Mouse (Mus musculus) adrenal gland, adult 8-10 months (tissue): ENCODE measurements at regions not wholly inside any gene's neighbourhood (a gene's known extent, or its start where the extent isn't known, plus 50 kb on each side); places are given as distances from the start of the nearest gene placed in this dataset.

Source experiments
- DNase-seq: peaks from one replicate; pipeline ENCODE4 v3.0.0; 2022

- no peak for DNase-seq
These were observed 352.8 kb upstream of the Arglu1 start for GRCm38 (mm10) chr8:9042835-9043792.

GRCm38 (mm10) chr8:9029156-9029555, 338.8 kb upstream of the Arglu1 start:
- DNase-seq = no peak

- DNase-seq = no peak
These were observed 337.4 kb upstream of the Arglu1 start for GRCm38 (mm10) chr8:9027672-9028071.

GRCm38 (mm10) chr8:9025872-9026271, 335.6 kb upstream of the Arglu1 start:
- no peak for DNase-seq

- no peak for DNase-seq
These were observed 335.1 kb upstream of the Arglu1 start for GRCm38 (mm10) chr8:9025378-9025777.

GRCm38 (mm10) chr8:9020744-9021143, 330.4 kb upstream of the Arglu1 start:
- DNase-seq = no peak

- DNase-seq = no peak
These were observed 329.9 kb upstream of the Arglu1 start for GRCm38 (mm10) chr8:9020180-9020579.

GRCm38 (mm10) chr8:9011785-9012510, 321.6 kb upstream of the Arglu1 start:
- DNase-seq = no peak

GRCm38 (mm10) chr8:9008006-9008780, 317.9 kb upstream of the Arglu1 start:
- DNase-seq = no peak

GRCm38 (mm10) chr8:8999914-9000313, 309.6 kb upstream of the Arglu1 start:
- DNase-seq = no peak

GRCm38 (mm10) chr8:8997621-8998020, 307.3 kb upstream of the Arglu1 start:
- no peak for DNase-seq

- peak; percentile 69 for DNase-seq
These were observed 304.4 kb upstream of the Arglu1 start for GRCm38 (mm10) chr8:8994596-8995189.

- no peak for DNase-seq
These were observed 303.7 kb upstream of the Arglu1 start for GRCm38 (mm10) chr8:8994008-8994407.

GRCm38 (mm10) chr8:8992461-8993032, 302.2 kb upstream of the Arglu1 start:
- peak; percentile 59 for DNase-seq

- no peak for DNase-seq
These were observed 300.7 kb upstream of the Arglu1 start for GRCm38 (mm10) chr8:8991026-8991425.

- DNase-seq = no peak
These were observed 295.7 kb upstream of the Arglu1 start for GRCm38 (mm10) chr8:8986068-8986467.

- DNase-seq = no peak
These were observed 295.1 kb upstream of the Arglu1 start for GRCm38 (mm10) chr8:8985395-8985794.

- no peak for DNase-seq
These were observed 294.5 kb upstream of the Arglu1 start for GRCm38 (mm10) chr8:8984829-8985251.

GRCm38 (mm10) chr8:8984159-8984828, 294.0 kb upstream of the Arglu1 start:
- no peak for DNase-seq

GRCm38 (mm10) chr8:8983133-8983661, 292.9 kb upstream of the Arglu1 start:
- no peak for DNase-seq

- DNase-seq = no peak
These were observed 288.6 kb upstream of the Arglu1 start for GRCm38 (mm10) chr8:8978969-8979368.
